Mouse (Mus musculus): ENCODE results near the gene Nr1h2.

DNA sequence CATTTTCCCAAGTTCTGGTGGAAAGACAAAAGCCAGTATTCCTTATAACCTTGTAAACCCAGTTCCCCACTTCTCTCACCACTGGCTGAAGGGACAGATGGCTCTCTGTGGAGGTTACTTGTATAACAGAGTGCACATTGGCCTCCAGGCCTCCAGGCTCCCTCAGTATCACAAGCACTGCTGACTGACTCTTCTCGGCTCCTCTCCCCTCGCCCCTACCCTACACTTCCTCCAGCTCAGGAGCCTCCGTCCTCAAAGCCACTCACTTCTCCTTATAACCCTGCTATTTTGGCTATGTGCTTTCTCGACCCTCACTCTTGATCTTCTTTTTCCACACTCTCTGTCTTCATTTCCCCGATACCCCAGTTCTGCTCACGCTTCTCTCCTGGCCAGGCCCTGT lies 11.7 kb upstream of the Nr1h2 start:
- TF ChIP-seq GATA1 (IDR thresholded peaks at IDR 0.05; ENCODE audit: low read length) = no peak
- no peak for TF ChIP-seq TAL1 (IDR thresholded peaks at IDR 0.05; ENCODE audit: low read length)

Measured in erythroblast, embryonic 14.5 days (primary cell).